Mouse (Mus musculus) liver, embryonic 14.5 days (tissue): ENCODE results near the gene Med15.

Experiments
- CTCF ChIP-seq: IDR thresholded peaks from 2 replicates; pipeline ENCODE4 v1.5.1; 2016; ENCODE audit warnings: antibody characterized with exemption, low read depth, control low read depth
- EP300 ChIP-seq: IDR thresholded peaks from 2 replicates; pipeline ENCODE4 v1.6.1; 2016; ENCODE audit warnings: antibody characterized with exemption, low read depth

- no peak for TF ChIP-seq CTCF
- TF ChIP-seq EP300 = no peak
Observed at GRCm38 (mm10) chr16:17753686-17754085, 21.0 kb upstream of the Med15 start.
